Mouse (Mus musculus) forebrain, embryonic 12.5 days (tissue): ENCODE measurements around the gene Trim27. TPM values are rescaled to one million over a fixed set of nuclear protein-coding genes. Genes with fewer than 3 reads are reported as not detected.

Experiments used
- ATAC-seq: fragments of 200-750 bp; cut with Nextera tagmentation; 2 replicates; pipeline ENCODE4 v1.8.0; 2017; ENCODE audit warnings: moderate TSS enrichment; ENCODE audit not compliant: low FRiP score
- H3K27ac ChIP-seq: fragments of 300-500 bp; sonication (generic); 2 replicates; pipeline ENCODE4 v1.5.1; 2016; ENCODE audit warnings: mild to moderate bottlenecking
- H3K27me3 ChIP-seq: fragments of 300-500 bp; sonication (generic); 2 replicates; pipeline ENCODE4 v1.6.1; 2016; ENCODE audit warnings: mild to moderate bottlenecking
- H3K36me3 ChIP-seq: fragments of 300-500 bp; sonication (generic); replicated peaks from 2 replicates; pipeline ENCODE4 v1.6.1; 2016; ENCODE audit warnings: mild to moderate bottlenecking
- H3K4me1 ChIP-seq: fragments of 300-500 bp; sonication (generic); 2 replicates; pipeline ENCODE4 v1.6.1; 2016
- H3K4me2 ChIP-seq: fragments of 300-500 bp; sonication (generic); 2 replicates; pipeline ENCODE4 v1.6.1; 2016; ENCODE audit warnings: mild to moderate bottlenecking, moderate library complexity
- H3K4me3 ChIP-seq: fragments of 300-500 bp; sonication (generic); replicated peaks from 2 replicates; pipeline ENCODE4 v1.5.1; 2016; ENCODE audit warnings: mild to moderate bottlenecking
- H3K9ac ChIP-seq: fragments of 300-500 bp; sonication (generic); 2 replicates; pipeline ENCODE4 v1.6.1; 2016; ENCODE audit warnings: mild to moderate bottlenecking
- H3K9me3 ChIP-seq: fragments of 300-500 bp; sonication (generic); 2 replicates; pipeline ENCODE4 v1.6.1; 2016
- WGBS: fragments of 180-500 bp; shearing (Covaris S2); methylation state at CpG from one replicate; pipeline ENCODE4 v1.1.7; 2016; 5-methylcytosine and 5-hydroxymethylcytosine counted together
- polyA plus RNA-seq: library from polyadenylated mRNA; unstranded; fragments of >200 nt; fragmentation: Nextera tagmentation; extraction: Ambion mirVana; gene quantifications from 2 replicates; pipeline ENCODE4 v1.2.1, GENCODE M21; 2016

The Trim27 gene
- polyA plus RNA-seq, 1 experiment from 2014 or later = 153 TPM

DNA sequence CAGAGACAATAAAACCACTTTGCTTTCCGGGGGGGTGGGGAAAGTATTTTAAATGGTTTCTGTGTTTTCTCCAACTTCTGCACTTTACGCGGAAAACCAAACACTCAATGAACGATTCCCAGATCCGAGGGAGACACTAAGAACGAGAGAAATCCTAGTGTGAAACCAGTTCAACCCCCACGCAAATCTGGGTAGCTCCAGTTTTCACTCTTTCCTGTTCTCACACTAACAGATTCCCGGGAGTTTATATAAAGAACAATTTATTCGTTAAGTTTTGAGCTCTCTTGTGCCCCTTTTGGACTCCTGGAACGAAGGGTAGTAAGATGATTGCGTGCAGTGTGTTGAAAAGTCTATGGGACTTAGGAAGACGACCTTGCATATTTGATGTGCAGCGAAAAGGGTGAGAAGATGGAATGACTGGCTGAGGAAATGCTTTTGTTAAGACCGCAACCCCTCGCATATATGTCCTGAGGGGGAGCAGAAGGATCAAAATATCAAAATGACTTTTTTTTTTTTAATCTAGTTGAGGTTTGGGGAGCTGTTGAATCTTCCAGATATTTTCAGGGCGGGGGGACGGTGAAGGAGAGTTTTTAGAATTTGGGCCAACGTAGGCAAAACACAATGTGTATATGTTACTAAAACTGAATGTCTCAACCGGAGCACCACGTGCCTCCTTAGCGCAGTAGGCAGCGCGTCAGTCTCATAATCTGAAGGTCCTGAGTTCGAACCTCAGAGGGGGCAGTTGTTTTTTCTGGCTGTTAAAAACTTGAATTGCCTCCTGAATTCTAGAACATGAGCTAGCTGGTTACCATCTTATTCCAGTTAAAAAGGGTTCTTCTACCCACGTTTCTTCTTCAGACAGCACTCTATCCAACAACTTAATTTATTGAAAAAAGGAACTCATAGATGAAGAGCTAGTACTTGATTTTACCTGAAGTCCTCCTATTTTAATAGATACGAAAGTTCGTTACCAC lies 12.0 kb upstream of the Trim27 start:
- Histone ChIP-seq H3K4me2 (peak overlapping the region; percentile 81), H3K4me1 (peaks cover 6% of the 10 kb centered on the region), H3K27ac (0 out of 2 replicates have a peak overlapping the region, but pooled peaks have one; percentile 36), H3K27me3 (peaks cover 10% of the 10 kb centered on the region; the same call in 1 of the 2 replicates), H3K4me3 (peak overlapping the region; percentile 51), H3K36me3 (no peaks in the 10 kb centered on the region), H3K9ac (peak overlapping the region; percentile 53), H3K9me3 (no peaks in the 10 kb centered on the region)
- WGBS = 2% methylated on average over 27 of the region's 27 CpGs
- ATAC-seq = peak; percentile 52

DNA sequence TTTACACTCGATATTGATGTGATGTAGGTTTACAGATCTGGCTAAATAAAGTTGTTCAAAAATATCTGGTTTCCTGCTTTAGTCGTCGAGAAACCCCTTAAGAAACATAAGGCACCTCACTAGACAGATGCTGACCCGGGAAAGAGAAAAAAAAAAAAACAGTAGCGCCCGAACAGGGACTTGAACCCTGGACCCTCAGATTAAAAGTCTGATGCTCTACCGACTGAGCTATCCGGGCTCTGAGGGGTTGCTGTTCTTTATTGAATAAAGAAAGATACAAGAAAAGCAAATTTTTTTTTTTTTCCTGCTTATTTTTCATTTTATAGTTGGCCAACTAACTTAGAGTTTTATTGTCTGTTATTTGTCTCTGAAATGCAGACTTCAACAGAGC lies 11.3 kb upstream of the Trim27 start:
- Histone ChIP-seq H3K4me2 (peak overlapping the region; percentile 81), H3K36me3 (no peaks in the 10 kb centered on the region), H3K9me3 (no peaks in the 10 kb centered on the region), H3K27me3 (peaks cover 10% of the 10 kb centered on the region; the same call in 1 of the 2 replicates), H3K27ac (no peak overlapping the region), H3K9ac (peak overlapping the region; percentile 55; the same call in 1 of the 2 replicates), H3K4me3 (peak overlapping the region; percentile 51), H3K4me1 (peaks cover 10% of the 10 kb centered on the region)
- ATAC-seq = peak; percentile 42; the same call in 1 of the 2 replicates
- 1% methylated on average over 8 of the region's 8 CpGs for WGBS

DNA sequence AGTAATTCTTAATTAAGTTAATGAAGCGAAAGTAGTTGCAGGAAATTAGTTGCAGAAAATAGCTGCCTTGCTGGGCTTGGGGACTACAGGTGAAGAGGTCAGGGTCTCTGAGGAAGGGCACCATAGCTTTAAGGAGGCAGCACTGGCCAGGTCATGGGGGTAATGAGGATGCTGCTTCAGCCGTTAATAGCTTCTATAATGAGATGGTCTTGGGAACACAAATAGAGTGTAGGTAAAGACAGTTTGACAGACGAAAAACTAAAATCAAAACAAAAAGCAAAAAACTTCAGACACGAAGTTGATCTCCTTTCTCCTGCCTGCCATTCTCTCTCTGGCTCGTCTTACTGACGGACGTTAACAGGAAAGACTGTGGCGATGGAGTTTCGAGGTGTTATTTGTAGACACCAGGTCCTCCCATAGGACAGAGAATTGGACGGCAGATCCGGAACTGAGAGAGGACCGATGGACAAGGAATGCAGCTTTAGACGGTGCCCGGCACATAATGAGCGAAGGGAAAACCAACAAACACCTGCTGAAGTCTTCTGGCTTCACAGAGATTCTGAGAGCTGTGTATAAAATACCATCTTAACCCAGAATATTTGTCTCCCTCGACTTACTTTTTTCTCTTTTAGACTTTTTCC lies 10.8 kb upstream of the Trim27 start:
- Histone ChIP-seq H3K27ac (no peak overlapping the region), H3K27me3 (peaks cover 10% of the 10 kb centered on the region; the same call in 1 of the 2 replicates), H3K9ac (peak overlapping the region; percentile 55; the same call in 1 of the 2 replicates), H3K4me2 (peak overlapping the region; percentile 81), H3K9me3 (no peaks in the 10 kb centered on the region), H3K36me3 (no peaks in the 10 kb centered on the region), H3K4me1 (peaks cover 16% of the 10 kb centered on the region), H3K4me3 (peak overlapping the region; percentile 51)
- WGBS = under 1% methylated on average over 16 of the region's 16 CpGs
- ATAC-seq = no peak

DNA sequence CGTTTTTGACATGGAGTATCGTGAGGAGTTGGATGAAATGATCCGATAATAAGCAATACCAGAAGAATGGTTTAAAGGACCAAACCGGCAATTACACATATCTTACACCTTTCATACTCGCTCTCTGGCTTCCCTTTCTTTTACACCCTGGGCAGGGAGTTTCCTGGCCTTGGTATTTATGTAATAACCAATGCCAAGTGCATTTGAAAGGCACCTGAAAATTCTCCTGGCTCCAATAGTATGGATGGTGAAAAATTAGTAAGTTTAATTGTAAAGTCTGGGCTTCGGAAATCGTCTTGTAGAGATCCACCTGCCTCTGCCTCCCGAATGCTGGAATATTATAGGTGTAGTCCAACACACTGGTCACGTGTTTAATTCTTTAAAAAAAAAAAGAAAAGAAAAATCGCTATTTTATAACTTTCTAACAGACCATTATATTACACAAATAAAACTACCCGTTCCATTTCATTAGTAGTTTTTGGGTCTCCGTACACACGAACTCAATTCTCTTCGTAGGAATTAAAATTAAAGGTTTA lies 10.1 kb upstream of the Trim27 start:
- H3K4me2 ChIP-seq = peak overlapping the region; percentile 81
- no peak overlapping the region for H3K27ac ChIP-seq
- H3K4me1 ChIP-seq = peaks cover 16% of the 10 kb centered on the region
- 5% methylated on average over 14 of the region's 14 CpGs for WGBS
- no peak for ATAC-seq
- H3K27me3 ChIP-seq = peaks cover 8% of the 10 kb centered on the region; the same call in 1 of the 2 replicates
- 0 out of 2 replicates have a peak overlapping the region, but pooled peaks have one; percentile 55 for H3K9ac ChIP-seq
- H3K9me3 ChIP-seq = no peaks in the 10 kb centered on the region
- H3K4me3 ChIP-seq = peak overlapping the region; percentile 51
- H3K36me3 ChIP-seq = no peaks in the 10 kb centered on the region

DNA sequence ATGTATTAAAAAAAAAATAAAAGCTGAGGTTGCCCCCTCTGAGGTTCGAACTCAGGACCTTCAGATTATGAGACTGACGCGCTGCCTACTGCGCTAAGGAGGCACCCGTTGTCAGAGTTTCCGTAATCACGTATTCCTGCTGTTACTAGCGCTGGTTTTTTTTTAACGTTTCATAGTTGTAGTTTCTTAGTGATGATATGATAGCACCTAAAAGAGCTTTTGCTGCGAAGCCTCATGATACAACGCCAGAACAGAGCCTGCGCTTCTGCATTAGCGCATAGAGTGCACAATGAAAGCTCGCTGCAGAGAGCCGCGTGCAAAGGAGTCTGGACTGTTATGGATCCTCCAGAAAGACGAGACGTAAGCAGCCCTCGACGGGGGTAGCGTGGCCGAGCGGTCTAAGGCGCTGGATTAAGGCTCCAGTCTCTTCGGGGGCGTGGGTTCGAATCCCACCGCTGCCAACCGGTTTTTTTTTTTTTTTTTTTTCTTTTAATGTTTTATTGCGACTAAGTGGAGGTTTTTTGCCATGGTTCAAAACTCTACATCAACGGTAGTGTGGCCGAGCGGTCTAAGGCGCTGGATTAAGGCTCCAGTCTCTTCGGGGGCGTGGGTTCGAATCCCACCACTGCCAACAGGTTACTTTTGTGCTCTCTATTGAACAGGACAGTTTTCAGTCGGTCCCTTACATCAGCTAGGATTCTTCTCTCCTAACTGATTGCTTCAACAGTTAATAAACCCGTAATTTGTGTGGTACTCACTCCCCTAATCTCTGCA lies 9.4 kb upstream of the Trim27 start:
- Histone ChIP-seq H3K36me3 (no peaks in the 10 kb centered on the region), H3K27ac (no peak overlapping the region), H3K4me3 (peak overlapping the region; percentile 51), H3K27me3 (peaks cover 11% of the 10 kb centered on the region), H3K4me2 (peak overlapping the region; percentile 81), H3K4me1 (peaks cover 16% of the 10 kb centered on the region), H3K9ac (no peak overlapping the region), H3K9me3 (no peaks in the 10 kb centered on the region)
- WGBS = under 1% methylated on average over 39 of the region's 39 CpGs
- peak; percentile 70 for ATAC-seq

DNA sequence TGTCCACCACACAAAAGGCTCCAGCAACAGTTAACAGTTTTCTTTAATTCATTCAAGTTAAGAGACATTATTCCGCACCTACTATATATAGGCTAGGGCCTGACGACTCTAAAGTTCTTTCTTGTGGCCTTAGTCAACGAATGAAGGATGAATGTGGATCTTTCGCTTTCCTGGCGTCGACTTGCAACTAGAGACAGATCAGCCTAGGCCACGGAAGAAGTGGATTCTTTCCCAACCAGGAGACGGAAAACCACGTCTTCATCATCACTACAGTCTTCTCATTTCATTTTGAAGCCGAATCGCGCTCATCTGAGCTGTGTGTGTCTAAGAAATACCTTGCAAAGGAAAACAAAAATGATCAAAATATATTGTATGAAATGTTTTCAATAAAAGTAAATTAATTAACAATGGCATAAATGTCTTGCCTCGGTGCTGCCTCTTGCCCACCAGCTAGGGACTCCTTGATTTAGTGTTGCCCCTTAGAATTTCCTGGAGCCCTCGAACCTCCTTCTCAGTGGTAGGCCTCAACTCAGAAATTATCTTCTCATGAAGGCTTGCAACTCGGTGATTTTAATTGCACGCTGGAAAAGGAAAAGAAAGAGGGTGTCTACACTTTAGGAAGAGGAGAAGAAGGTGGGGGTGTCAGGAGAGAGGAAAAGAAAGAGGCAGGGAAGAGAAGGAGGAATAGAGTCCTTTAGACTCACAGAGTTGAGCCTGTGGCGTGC lies 8.7 kb upstream of the Trim27 start:
- H3K36me3 ChIP-seq = no peaks in the 10 kb centered on the region
- H3K9me3 ChIP-seq = no peaks in the 10 kb centered on the region
- peaks cover 16% of the 10 kb centered on the region for H3K4me1 ChIP-seq
- peak overlapping the region; percentile 45 for H3K9ac ChIP-seq
- 0 out of 2 replicates have a peak overlapping the region, but pooled peaks have one; percentile 42 for H3K27ac ChIP-seq
- 32% methylated on average over 17 of the region's 17 CpGs for WGBS
- H3K4me3 ChIP-seq = peak overlapping the region; percentile 51
- peak overlapping the region; percentile 55 for H3K4me2 ChIP-seq
- no peak for ATAC-seq
- H3K27me3 ChIP-seq = peaks cover 7% of the 10 kb centered on the region

DNA sequence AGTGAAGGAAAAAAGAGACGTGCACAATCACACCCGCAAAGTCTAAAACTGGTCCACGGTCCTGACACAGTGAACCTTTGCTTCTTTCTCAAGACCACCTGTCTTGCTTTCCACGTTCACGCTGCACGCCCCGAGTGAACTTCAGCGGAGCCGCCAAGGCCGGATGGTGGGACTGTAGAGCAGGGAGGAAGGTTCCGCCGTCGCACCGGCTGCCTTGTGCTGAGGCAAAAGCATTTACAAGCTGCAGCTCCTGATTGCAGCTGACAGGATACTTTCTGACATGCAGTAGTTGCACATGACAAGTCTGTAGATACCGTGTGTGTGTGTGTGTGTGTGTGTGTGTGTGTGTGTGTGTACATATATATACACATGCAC lies 8.1 kb upstream of the Trim27 start:
- peaks cover 3% of the 10 kb centered on the region; the same call in 1 of the 2 replicates for H3K27me3 ChIP-seq
- no peaks in the 10 kb centered on the region for H3K9me3 ChIP-seq
- peak overlapping the region; percentile 46 for H3K4me3 ChIP-seq
- peaks cover 16% of the 10 kb centered on the region for H3K4me1 ChIP-seq
- peak overlapping the region; percentile 45 for H3K9ac ChIP-seq
- WGBS = 5% methylated on average over 15 of the region's 15 CpGs
- H3K27ac ChIP-seq = 0 out of 2 replicates have a peak overlapping the region, but pooled peaks have one; percentile 42
- no peak for ATAC-seq
- no peaks in the 10 kb centered on the region for H3K36me3 ChIP-seq
- peak overlapping the region; percentile 55 for H3K4me2 ChIP-seq

DNA sequence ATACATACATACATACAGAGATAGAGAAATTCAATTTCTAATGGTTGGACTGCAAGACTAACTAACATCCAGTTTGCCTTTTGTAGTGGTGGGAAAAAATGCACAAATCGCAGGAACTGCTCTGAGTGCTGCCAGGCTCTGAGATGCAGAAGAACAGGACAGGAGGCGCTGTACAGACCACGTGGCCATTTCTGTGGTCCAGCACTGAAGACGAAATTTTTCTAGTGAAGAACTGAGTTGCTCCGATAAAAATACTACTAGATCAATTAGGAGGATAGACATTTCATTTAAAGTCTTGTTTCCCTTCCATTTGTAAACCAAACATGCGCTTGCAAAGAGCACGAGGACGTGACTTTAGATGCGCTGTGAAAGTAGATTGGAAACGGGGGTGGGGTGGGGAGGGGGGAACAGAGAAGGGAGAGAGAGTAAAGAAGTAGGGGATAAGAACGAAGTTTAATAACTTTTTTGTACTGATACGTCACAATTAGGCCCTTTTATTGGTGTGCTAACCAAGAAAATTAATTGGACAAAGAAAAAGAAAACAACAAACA lies 7.6 kb upstream of the Trim27 start:
- H3K27ac ChIP-seq = no peak overlapping the region
- H3K4me1 ChIP-seq = peaks cover 16% of the 10 kb centered on the region
- peaks cover 3% of the 10 kb centered on the region; the same call in 1 of the 2 replicates for H3K27me3 ChIP-seq
- H3K4me3 ChIP-seq = peak overlapping the region; percentile 46
- no peaks in the 10 kb centered on the region for H3K36me3 ChIP-seq
- H3K9ac ChIP-seq = peak overlapping the region; percentile 45
- H3K9me3 ChIP-seq = no peaks in the 10 kb centered on the region
- ATAC-seq = 0 out of 2 replicates have a peak, but pooled peaks have one; percentile 31
- peak overlapping the region; percentile 55 for H3K4me2 ChIP-seq
- under 1% methylated on average over 12 of the region's 12 CpGs for WGBS

DNA sequence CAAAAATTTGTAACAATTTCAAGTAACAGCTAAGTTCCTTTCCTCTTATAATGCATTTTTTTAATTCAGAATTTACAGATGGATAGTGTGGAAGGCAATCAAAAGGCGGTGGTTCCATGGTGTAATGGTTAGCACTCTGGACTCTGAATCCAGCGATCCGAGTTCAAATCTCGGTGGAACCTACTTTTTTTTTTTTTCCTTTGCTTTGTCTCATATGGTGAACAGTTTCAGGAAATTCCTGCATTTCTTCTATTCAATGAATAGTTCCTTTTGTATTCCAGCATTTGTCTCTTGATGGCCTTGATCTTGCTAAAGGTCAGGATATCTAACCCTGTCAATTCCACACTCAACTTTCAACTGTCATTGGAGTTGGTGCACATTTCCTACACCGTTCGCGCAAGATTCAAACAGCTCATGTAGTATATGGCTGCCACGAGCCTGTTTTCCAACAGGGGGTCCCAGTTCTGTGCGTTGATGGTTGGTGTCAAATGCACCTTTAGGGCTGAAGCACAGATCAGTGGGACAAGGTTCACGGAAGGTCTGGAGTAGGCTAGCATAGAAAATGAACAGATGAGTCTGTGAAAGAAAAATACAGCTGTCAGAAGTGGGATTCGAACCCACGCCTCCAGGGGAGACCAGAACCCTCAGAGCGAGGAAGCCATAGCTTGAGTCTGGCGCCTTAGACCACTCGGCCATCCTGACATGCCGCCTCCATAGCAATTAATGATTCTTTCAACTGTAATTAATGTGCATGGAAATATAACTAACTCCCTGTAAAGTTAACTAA lies 6.8 kb upstream of the Trim27 start:
- no peaks in the 10 kb centered on the region for H3K36me3 ChIP-seq
- H3K4me1 ChIP-seq = peaks cover 16% of the 10 kb centered on the region
- ATAC-seq = peak; percentile 45; the same call in 1 of the 2 replicates
- peak overlapping the region; percentile 55 for H3K4me2 ChIP-seq
- H3K27me3 ChIP-seq = peaks cover 3% of the 10 kb centered on the region; the same call in 1 of the 2 replicates
- no peak overlapping the region for H3K9ac ChIP-seq
- WGBS = under 1% methylated on average over 16 of the region's 16 CpGs
- peak overlapping the region; percentile 46 for H3K4me3 ChIP-seq
- H3K9me3 ChIP-seq = no peaks in the 10 kb centered on the region
- H3K27ac ChIP-seq = no peak overlapping the region

DNA sequence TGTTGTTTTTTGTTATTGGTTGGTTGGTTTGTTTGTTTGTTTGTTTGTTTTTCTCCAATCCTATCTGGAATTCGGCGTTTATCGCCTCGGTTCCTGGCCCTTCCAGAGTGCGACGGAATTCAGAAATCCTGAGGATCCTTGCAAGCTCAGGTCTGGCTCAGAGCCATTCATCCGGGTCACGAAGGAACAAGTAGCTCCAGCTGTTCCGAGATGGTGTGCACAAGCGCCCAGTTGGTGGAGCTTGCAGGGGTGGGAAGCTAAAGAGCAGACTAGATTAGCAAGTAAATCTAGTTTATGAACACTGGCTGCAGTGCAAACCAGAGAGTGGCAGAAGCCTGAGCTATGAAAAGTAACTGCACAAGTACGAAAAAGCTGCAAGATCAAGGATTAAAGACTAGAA lies 6.2 kb upstream of the Trim27 start:
- Histone ChIP-seq H3K4me1 (peaks cover 16% of the 10 kb centered on the region), H3K36me3 (no peaks in the 10 kb centered on the region), H3K9ac (peak overlapping the region; percentile 44), H3K27ac (peak overlapping the region; percentile 39; the same call in 1 of the 2 replicates), H3K27me3 (peaks cover 3% of the 10 kb centered on the region; the same call in 1 of the 2 replicates), H3K4me3 (peak overlapping the region; percentile 46), H3K4me2 (peak overlapping the region; percentile 55), H3K9me3 (no peaks in the 10 kb centered on the region)
- ATAC-seq = no peak
- WGBS = under 1% methylated on average over 11 of the region's 11 CpGs
